Mouse (Mus musculus): ENCODE measurements around the gene Vmp1. TPM values are rescaled to one million over a fixed set of nuclear protein-coding genes. Genes with fewer than 3 reads are reported as not detected.

Vmp1 gene
- polyA plus RNA-seq, 1 experiment from 2014 or later: 88.7 TPM

DNA sequence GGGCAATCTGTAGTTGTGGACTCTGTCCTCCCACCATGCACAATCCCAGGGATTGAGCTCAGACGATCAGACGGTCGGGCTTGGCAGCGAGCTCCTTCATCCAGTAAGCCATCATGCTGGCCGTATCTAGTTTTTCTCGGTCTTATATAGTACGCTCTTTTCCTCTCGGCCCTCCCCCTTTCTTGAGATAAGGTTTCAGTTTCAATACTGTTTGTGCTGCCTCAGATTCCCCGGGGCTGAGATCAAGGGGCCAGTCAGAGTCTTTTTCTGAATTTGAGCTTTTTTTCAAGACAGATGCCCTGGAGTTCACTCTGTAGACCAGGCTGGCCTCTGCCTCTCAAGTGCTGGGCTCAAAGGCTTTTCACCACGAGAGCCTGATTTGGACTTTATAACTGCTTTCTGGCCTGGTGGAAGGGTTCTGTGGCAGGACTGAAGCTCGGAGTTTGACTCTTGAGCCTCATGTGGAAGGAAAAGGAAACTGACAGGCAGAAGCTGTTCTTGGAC, 102.3 kb downstream of the Vmp1 start:
- H3K27me3 ChIP-seq (ENCODE audit: control insufficient read depth, insufficient read depth, low read length): no peaks in the 10 kb centered on the region
- H3K9me3 ChIP-seq (ENCODE audit: control insufficient read depth, low read length): no peaks in the 10 kb centered on the region
- H3K36me3 ChIP-seq (ENCODE audit: control insufficient read depth, insufficient read depth, low read length): no peaks in the 10 kb centered on the region
- no peak overlapping the region for H3K27ac ChIP-seq (replicated peaks; ENCODE audit: low read depth, low read length)
- H3K4me1 ChIP-seq (ENCODE audit: control insufficient read depth, insufficient read depth, low read length): no peaks in the 10 kb centered on the region
- WGBS: 72% methylated on average over 11 of the region's 11 CpGs
- no peak overlapping the region for H3K4me3 ChIP-seq (ENCODE audit: low read depth, low read length)
- no peak for DNase-seq (ENCODE audit: low spot score)
- H3K4me2 ChIP-seq (ENCODE audit: low read depth, severe bottlenecking): no peak overlapping the region
- H3K9ac ChIP-seq (ENCODE audit: low read length): no peak overlapping the region
- ATAC-seq (ENCODE audit: insufficient number of reproducible peaks, low FRiP score, low TSS enrichment, low read depth): no peak

DNA sequence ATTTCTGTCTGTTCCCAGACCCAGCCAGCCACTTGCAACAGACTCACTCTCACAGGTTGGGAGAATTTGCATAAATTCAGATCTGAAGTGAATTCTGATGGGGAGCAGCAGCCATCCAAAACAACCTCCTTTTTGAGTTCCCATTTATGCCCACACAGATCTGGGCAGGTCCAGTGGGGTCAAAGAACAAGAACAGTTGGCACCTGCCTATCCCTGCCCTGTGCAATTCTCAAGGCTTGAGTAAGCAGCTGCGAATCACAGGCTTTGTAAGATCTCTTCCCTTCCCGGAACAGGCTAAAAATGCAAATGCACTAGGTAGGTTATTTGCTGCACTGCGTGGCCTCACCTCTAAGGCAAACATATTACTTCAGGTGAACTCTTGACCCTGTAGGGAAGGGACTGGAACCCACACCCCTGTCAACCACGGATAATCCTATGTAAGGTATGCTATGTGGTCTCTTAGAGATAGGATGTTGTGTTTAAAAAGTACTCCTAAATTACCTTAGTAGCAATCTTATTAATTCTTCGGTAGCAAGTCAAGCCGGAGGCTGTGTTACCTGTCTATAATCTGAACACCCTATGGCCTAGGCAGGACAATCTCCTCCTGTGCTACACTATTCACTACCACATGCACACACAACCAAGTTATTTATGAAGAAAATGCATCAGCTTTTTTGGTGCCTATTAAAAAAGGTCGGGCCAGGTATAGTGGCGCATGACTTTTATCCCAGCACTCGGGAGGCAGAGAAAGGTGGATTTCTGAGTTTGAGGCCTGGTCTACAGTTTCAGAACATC, 103.1 kb downstream of the Vmp1 start:
- 87% methylated on average over 9 of the region's 9 CpGs for WGBS
- H3K4me3 ChIP-seq (ENCODE audit: low read depth, low read length): no peak overlapping the region
- H3K9me3 ChIP-seq (ENCODE audit: control insufficient read depth, low read length): no peaks in the 10 kb centered on the region
- no peak overlapping the region for H3K4me2 ChIP-seq (ENCODE audit: low read depth, severe bottlenecking)
- H3K36me3 ChIP-seq (ENCODE audit: control insufficient read depth, insufficient read depth, low read length): no peaks in the 10 kb centered on the region
- H3K9ac ChIP-seq (ENCODE audit: low read length): no peak overlapping the region
- H3K27me3 ChIP-seq (ENCODE audit: control insufficient read depth, insufficient read depth, low read length): no peaks in the 10 kb centered on the region
- ATAC-seq (ENCODE audit: insufficient number of reproducible peaks, low FRiP score, low TSS enrichment, low read depth) (no peak), DNase-seq (ENCODE audit: low spot score) (no peak)
- H3K27ac ChIP-seq (replicated peaks; ENCODE audit: low read depth, low read length): no peak overlapping the region
- no peaks in the 10 kb centered on the region for H3K4me1 ChIP-seq (ENCODE audit: control insufficient read depth, insufficient read depth, low read length)

DNA sequence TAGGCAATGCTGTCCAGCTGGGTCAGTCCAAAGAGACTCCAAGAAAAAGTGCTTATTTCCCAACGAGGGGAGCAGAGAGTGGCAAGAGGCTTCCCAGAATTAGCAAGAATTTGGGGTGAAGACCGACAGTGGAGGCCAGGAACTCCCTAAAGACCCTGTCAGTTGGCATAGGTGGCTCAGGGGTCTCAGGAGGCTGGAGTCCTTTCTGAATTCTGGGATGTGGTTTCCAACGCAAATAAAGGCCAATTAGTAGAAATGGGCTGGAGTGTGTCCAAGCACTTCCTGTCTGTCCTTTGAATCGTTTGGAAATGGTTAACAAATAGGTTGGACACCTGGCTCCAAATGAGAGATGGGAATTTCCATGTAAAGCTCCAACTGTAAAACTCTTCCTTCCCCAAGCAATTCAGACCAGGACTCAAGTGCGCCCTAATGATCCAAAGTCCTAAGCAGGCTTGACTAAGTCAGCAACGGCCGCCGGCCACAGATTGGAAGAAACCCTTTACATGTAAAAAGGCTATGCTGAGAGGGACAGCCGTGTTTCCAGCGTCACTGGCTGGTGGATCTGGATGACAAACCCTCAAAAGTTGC, 103.8 kb downstream of the Vmp1 start:
- ATAC-seq (ENCODE audit: insufficient number of reproducible peaks, low FRiP score, low TSS enrichment, low read depth) (no peak), DNase-seq (ENCODE audit: low spot score) (no peak)
- H3K27ac ChIP-seq (replicated peaks; ENCODE audit: low read depth, low read length): no peak overlapping the region
- no peak overlapping the region for H3K4me2 ChIP-seq (ENCODE audit: low read depth, severe bottlenecking)
- no peaks in the 10 kb centered on the region for H3K4me1 ChIP-seq (ENCODE audit: control insufficient read depth, insufficient read depth, low read length)
- no peaks in the 10 kb centered on the region for H3K36me3 ChIP-seq (ENCODE audit: control insufficient read depth, insufficient read depth, low read length)
- H3K9me3 ChIP-seq (ENCODE audit: control insufficient read depth, low read length): no peaks in the 10 kb centered on the region
- 82% methylated on average over 10 of the region's 10 CpGs for WGBS
- H3K4me3 ChIP-seq (ENCODE audit: low read depth, low read length): no peak overlapping the region
- no peak overlapping the region for H3K9ac ChIP-seq (ENCODE audit: low read length)
- H3K27me3 ChIP-seq (ENCODE audit: control insufficient read depth, insufficient read depth, low read length): no peaks in the 10 kb centered on the region

DNA sequence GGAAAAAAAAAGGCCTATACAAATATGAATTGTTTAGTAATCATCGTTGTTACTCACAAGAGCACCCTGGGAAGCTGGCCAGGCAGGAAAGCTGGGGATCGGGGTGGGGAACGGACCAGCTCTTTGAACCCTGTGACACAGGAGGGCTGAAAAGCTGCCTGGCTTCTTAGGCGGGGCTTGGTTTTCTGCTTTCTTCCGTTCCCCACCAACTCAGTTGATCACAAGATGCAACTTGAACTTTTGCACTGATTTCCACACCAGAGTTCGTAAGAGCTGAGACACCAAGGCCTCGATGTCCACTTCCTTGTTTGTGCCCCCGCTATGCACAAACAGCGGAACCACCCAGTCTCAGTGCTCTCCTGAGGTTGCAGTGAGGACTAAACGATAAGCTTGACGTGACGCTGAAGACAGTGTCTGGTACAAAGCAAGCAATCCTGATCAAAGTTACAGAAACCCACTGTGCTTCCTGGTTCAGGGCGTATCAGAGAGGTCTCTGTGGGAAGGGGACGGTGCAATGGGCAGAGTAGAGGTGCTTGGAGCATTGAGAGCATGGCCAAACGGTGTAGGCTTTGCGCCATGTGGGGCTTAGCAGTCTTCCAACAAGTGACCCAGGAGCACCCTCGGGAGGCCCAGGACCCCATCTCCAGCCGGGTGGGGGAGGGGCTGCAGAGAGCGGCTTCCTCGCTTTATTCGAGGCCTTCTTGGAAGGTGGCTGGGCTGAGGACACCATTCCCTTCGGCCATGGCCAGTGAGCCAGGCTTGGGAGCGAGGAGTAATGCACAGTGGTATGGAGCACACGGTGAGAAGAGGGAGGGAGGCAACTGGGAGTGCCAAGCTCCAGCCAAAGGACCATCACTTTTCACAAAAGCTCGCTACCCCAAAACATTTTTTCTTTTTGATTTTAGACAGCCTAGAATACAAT, 104.6 kb downstream of the Vmp1 start:
- no peak overlapping the region for H3K4me3 ChIP-seq (ENCODE audit: low read depth, low read length)
- H3K36me3 ChIP-seq (ENCODE audit: control insufficient read depth, insufficient read depth, low read length): no peaks in the 10 kb centered on the region
- H3K9me3 ChIP-seq (ENCODE audit: control insufficient read depth, low read length): no peaks in the 10 kb centered on the region
- H3K27ac ChIP-seq (replicated peaks; ENCODE audit: low read depth, low read length): no peak overlapping the region
- ATAC-seq (ENCODE audit: insufficient number of reproducible peaks, low FRiP score, low TSS enrichment, low read depth): no peak
- no peak overlapping the region for H3K4me2 ChIP-seq (ENCODE audit: low read depth, severe bottlenecking)
- 73% methylated on average over 25 of the region's 25 CpGs for WGBS
- H3K4me1 ChIP-seq (ENCODE audit: control insufficient read depth, insufficient read depth, low read length): no peaks in the 10 kb centered on the region
- no peaks in the 10 kb centered on the region for H3K27me3 ChIP-seq (ENCODE audit: control insufficient read depth, insufficient read depth, low read length)
- no peak for DNase-seq (ENCODE audit: low spot score)
- H3K9ac ChIP-seq (ENCODE audit: low read length): no peak overlapping the region

DNA sequence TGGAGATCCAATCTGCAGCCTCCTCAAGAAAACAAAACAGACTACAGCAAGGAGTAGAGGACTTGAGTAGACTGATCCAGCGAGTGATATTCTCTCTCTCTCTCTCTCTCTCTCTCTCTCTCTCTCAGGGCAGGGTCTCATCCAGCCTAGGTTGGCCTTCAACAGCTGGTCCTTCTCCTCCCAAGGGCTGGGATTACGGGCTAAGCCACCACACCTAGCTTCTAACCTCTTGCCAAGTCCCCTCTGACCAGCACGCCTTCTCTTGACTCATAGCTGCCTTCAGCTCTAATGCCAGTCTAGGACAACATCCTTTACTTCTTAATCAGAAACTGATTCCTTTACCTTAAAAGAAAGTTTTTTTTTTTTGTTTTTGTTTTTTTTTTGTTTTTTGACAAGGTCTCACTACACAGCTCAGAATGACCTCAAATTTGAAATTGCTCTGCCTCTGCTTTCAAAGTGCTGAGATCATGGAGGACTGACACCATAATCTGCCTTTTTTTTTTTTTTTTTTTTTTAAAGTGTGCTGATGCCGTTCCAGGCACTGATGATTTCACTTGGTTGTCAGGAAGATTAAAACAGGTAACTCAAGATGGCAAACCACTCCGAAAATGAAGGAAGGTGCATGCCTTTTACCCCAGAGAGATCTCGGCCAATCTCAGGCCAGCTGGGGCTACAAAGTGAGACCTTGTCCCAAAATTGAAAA, 105.4 kb downstream of the Vmp1 start:
- Histone ChIP-seq H3K4me2 (ENCODE audit: low read depth, severe bottlenecking) (no peak overlapping the region), H3K9ac (ENCODE audit: low read length) (no peak overlapping the region), H3K4me3 (ENCODE audit: low read depth, low read length) (no peak overlapping the region), H3K36me3 (ENCODE audit: control insufficient read depth, insufficient read depth, low read length) (no peaks in the 10 kb centered on the region), H3K27me3 (ENCODE audit: control insufficient read depth, insufficient read depth, low read length) (no peaks in the 10 kb centered on the region), H3K4me1 (ENCODE audit: control insufficient read depth, insufficient read depth, low read length) (no peaks in the 10 kb centered on the region), H3K9me3 (ENCODE audit: control insufficient read depth, low read length) (no peaks in the 10 kb centered on the region), H3K27ac (replicated peaks; ENCODE audit: low read depth, low read length) (no peak overlapping the region)
- WGBS: 86% methylated on average over 6 of the region's 6 CpGs
- DNase-seq (ENCODE audit: low spot score) (no peak), ATAC-seq (ENCODE audit: insufficient number of reproducible peaks, low FRiP score, low TSS enrichment, low read depth) (no peak)

DNA sequence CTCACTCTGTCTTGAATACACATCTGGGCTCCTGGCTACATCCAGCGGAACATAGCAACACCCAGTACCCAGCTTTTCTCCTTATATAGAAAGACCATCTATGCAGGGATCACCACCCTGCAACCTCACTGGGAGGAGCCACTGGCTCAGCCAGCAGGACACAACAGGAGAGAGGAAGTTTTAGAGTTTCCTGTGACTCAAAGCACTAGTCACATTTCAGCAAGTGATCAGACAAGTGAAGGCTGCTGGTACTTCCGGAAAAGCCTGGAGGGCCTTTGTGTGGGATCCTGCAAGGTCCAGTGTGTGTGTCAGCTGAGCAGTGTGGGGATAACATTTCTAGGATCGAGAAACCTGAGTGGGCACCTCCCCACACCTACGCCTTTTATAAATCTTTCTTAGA, 106.4 kb downstream of the Vmp1 start:
- Histone ChIP-seq H3K27ac (replicated peaks; ENCODE audit: low read depth, low read length) (no peak overlapping the region), H3K4me3 (ENCODE audit: low read depth, low read length) (no peak overlapping the region)
- ATAC-seq (ENCODE audit: insufficient number of reproducible peaks, low FRiP score, low TSS enrichment, low read depth): no peak

DNA sequence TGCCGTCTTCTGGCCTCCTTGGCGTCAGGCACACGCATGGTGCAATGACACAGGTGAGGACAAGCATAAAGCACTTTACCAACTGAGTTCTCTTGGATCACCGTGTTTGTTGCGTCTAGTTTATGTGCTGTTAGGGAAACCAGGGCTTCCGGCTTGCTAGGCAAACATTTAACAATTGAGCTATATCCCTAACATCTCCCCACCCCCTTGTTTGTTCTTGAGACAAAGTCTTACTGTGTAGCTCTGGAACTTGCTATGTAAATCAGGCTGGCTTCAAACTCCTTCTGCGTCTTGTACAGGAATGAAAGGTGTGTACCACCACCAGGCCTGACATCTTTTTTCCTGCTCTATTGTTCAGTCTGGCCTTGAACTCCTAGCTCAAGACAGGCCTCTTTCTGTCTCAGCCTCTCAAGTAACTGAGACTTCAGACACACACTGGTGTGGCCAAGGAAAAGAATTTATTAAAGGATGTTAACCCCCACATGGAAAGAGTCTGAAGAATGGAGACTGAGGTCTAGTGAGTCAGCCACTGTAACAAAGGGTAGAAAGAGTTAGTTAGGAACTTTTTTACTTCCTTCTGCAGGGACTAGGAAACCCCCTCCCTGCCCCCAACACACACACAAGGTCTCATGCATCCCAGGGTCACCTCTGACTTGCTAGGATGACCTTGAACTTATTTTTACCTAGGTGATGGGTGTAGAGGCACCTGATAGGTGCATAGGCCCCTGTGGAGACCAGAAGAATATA, 107.8 kb downstream of the Vmp1 start:
- H3K27ac ChIP-seq (replicated peaks; ENCODE audit: low read depth, low read length): no peak overlapping the region
- ATAC-seq (ENCODE audit: insufficient number of reproducible peaks, low FRiP score, low TSS enrichment, low read depth) (no peak), DNase-seq (ENCODE audit: low spot score) (no peak)
- H3K9ac ChIP-seq (ENCODE audit: low read length): no peak overlapping the region
- no peaks in the 10 kb centered on the region for H3K36me3 ChIP-seq (ENCODE audit: control insufficient read depth, insufficient read depth, low read length)
- WGBS: 80% methylated on average over 7 of the region's 7 CpGs
- no peak overlapping the region for H3K4me3 ChIP-seq (ENCODE audit: low read depth, low read length)
- H3K9me3 ChIP-seq (ENCODE audit: control insufficient read depth, low read length): no peaks in the 10 kb centered on the region
- H3K27me3 ChIP-seq (ENCODE audit: control insufficient read depth, insufficient read depth, low read length): no peaks in the 10 kb centered on the region
- no peak overlapping the region for H3K4me2 ChIP-seq (ENCODE audit: low read depth, severe bottlenecking)
- peaks cover 12% of the 10 kb centered on the region for H3K4me1 ChIP-seq (ENCODE audit: control insufficient read depth, insufficient read depth, low read length)

More for the DNA sequence above, 106.4 kb downstream of the Vmp1 start:
- Histone ChIP-seq H3K36me3 (ENCODE audit: control insufficient read depth, insufficient read depth, low read length) (no peaks in the 10 kb centered on the region), H3K4me2 (ENCODE audit: low read depth, severe bottlenecking) (no peak overlapping the region), H3K4me1 (ENCODE audit: control insufficient read depth, insufficient read depth, low read length) (no peaks in the 10 kb centered on the region), H3K27me3 (ENCODE audit: control insufficient read depth, insufficient read depth, low read length) (no peaks in the 10 kb centered on the region), H3K9ac (ENCODE audit: low read length) (no peak overlapping the region), H3K9me3 (ENCODE audit: control insufficient read depth, low read length) (no peaks in the 10 kb centered on the region)
- no peak for DNase-seq (ENCODE audit: low spot score)
- WGBS: 73% methylated on average over 4 of the region's 4 CpGs

Data from limb, embryonic 11.5 days (tissue).